Mouse (Mus musculus): ENCODE results near the gene Trp53tg5.

- TF ChIP-seq CTCF (IDR thresholded peaks at IDR 0.05; ENCODE audit: low read depth) (no peak), EP300 (optimal IDR thresholded peaks at IDR 0.05) (no peak)
Measured at GRCm38 (mm10) chr2:164456413-164456812, 17.1 kb downstream of the Trp53tg5 start.

Measured in stomach, postnatal 0 days (tissue).